Mouse (Mus musculus) lung, adult 10 weeks (tissue): Measurements from ENCODE around the gene Spo11. TPM values are rescaled to one million over a fixed set of nuclear protein-coding genes. Genes with fewer than 3 reads are reported as not detected.

Source experiments
- polyA plus RNA-seq: library from polyadenylated mRNA; stranded (reverse); fragments of 350-450 nt; fragmentation: Illumina TruSeq; extraction: RNeasy Lipid Tissue Mini Kit (QIAGEN cat#74804); gene quantifications from one replicate; pipeline ENCODE4 v1.2.3, GENCODE M21; 2014; ENCODE audit warnings: low read depth, low replicate concordance; ENCODE audit not compliant: insufficient read depth

Gene Spo11
- polyA plus RNA-seq = not detected

GRCm38 (mm10) chr2:172977409-172978130 is at the start of gene Spo11:
TSS of gene Spo11 (plus strand) at chr2:172977700.

DNA sequence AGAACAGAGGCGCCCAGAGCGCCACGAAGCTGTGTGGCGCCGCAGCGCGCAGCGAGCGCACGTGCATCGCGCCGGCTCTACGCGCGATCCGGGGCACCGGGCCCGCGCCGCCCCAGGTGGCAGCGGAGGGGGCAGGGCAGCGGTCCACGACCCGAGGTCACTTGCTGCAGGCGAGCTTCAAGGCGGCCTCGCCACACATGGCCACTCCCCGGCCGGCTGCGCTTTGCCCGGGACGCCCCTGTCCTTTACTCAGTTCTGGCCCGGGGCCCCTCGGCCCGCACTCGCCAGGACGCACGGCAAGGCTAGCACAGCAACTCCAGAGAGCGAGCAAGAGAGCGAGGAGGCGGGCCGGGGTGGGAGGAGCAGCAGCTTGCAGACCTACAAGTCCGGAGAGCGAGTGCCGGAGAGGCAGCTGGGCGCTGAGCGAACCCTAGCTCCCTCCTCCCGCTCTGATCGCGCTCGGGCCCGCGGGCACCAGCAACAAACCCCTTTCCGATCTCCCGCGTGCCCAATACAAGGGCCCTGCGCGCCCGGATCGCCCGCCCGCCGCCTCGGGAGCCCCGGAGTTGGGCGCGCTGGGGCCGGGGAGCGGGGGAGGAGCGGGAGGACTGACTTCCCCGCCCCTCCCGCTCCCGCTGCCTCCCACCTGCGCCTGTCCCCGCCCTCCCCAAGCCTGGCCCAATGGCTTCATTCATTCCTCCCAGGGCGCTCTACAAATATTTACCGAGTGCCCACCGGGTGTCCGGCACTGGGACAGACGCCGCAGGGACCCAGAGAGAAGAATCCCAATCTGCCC is 37.3 kb upstream of the Spo11 start, which contains the start of gene Bmp7:
Bmp7 (minus strand) TSS at position 319 of the 796 bp plus-strand sequence.

DNA sequence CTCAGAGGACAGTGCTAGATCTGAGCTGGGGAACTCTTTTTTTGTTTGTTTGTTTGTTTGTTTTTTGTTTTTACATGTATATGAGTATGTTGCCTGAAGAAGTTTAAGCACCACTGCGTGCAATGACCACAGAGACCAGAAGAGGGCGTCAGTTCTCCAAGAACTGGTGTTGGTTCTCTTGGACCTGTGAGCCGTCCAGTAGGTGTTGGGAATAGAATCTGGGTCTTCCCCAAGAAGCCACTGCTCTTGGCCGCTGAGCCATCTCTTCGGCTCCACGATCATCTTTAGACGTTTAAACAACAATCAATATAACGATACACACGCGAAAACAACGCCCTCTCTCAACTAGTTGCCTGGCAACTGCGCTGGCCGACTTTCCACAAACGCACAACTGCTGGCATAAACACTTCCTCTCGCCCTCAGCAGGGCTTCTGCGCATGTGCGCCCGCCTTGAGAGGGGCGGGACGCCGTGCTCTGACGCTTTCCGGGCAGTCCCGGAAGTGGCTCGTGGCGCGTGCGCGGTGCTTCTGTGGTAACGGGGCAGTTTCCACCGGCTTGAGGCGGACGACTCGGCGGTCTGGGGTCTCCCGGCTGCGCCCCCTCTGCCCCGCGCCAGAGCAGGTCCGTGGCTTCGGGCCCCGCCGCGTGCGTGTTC is 22.3 kb downstream of the Spo11 start, which contains the start of gene Rae1:
Rae1 (plus strand) TSS at position 488 of the 655 bp plus-strand sequence.

GRCm38 (mm10) chr2:173020430-173020829 is 42.9 kb downstream of the Spo11 start, which contains the start of gene Rbm38:
TSS of gene Rbm38 (plus strand) at chr2:173020498.

Other genes starting within 250 kb of the Spo11 start
- gene Bmp7, start 37.4 kb upstream of the Spo11 start, polyA plus RNA-seq = 1.0 TPM
- 28.7 TPM for gene Rae1, start 22.4 kb downstream of the Spo11 start, polyA plus RNA-seq
- gene Rbm38, start 42.8 kb downstream of the Spo11 start, polyA plus RNA-seq = 15.4 TPM
- gene Ctcfl, start 141.8 kb downstream of the Spo11 start, polyA plus RNA-seq = not detected
- gene Pck1, start 175.3 kb downstream of the Spo11 start, polyA plus RNA-seq = 22.5 TPM
- gene Zbp1, start 241.2 kb downstream of the Spo11 start, polyA plus RNA-seq = 14.8 TPM